Mouse (Mus musculus) heart, embryonic 11.5 days (tissue): ENCODE data around the gene Camkk1. TPM values are rescaled to one million over a fixed set of nuclear protein-coding genes. Genes with fewer than 3 reads are reported as not detected.

ENCODE experiments used
- ATAC-seq: fragments of 200-750 bp; cut with Nextera tagmentation; replicated peaks from 2 replicates; pipeline ENCODE4 v1.8.0; 2017; ENCODE audit warnings: moderate library complexity; ENCODE audit not compliant: insufficient number of reproducible peaks, low FRiP score, low TSS enrichment
- H3K27ac ChIP-seq: fragments of 300-500 bp; sonication (generic); 2 replicates; pipeline ENCODE4 v1.5.1; 2014; ENCODE audit warnings: mild to moderate bottlenecking, low read depth, low read length
- H3K27me3 ChIP-seq: fragments of 300-500 bp; sonication (generic); 2 replicates; pipeline ENCODE4 v1.6.1; 2014; ENCODE audit warnings: mild to moderate bottlenecking, low read length, mixed read lengths; ENCODE audit not compliant: control insufficient read depth, insufficient read depth
- H3K36me3 ChIP-seq: fragments of 300-500 bp; sonication (generic); 2 replicates; pipeline ENCODE4 v1.6.1; 2014; ENCODE audit warnings: mild to moderate bottlenecking, low read length, moderate library complexity, mixed read lengths; ENCODE audit not compliant: control insufficient read depth, insufficient read depth
- H3K4me1 ChIP-seq: fragments of 300-500 bp; sonication (generic); 2 replicates; pipeline ENCODE4 v1.6.1; 2014; ENCODE audit warnings: low read length; ENCODE audit not compliant: control insufficient read depth, insufficient read depth
- H3K4me2 ChIP-seq: fragments of 300-500 bp; sonication (generic); 2 replicates; pipeline ENCODE4 v1.6.1; 2014; ENCODE audit warnings: mild to moderate bottlenecking, moderate library complexity
- H3K4me3 ChIP-seq: fragments of 300-500 bp; sonication (generic); 2 replicates; pipeline ENCODE4 v1.5.1; 2014; ENCODE audit warnings: low read depth, low read length
- H3K9ac ChIP-seq: fragments of 300-500 bp; sonication (generic); 2 replicates; pipeline ENCODE4 v1.6.1; 2014; ENCODE audit warnings: mild to moderate bottlenecking, low read depth, low read length, moderate library complexity
- H3K9me3 ChIP-seq: fragments of 300-500 bp; sonication (generic); replicated peaks from 2 replicates; pipeline ENCODE4 v1.6.1; 2016; ENCODE audit warnings: low read length; ENCODE audit not compliant: control insufficient read depth
- WGBS: fragments of 180-500 bp; shearing (Covaris S2); extraction: QIAGEN DNeasy Blood & Tissue Kit; methylation state at CpG from one replicate; pipeline ENCODE4 v1.1.7; 2014; ENCODE audit not compliant: insufficient replicate concordance; 5-methylcytosine and 5-hydroxymethylcytosine counted together
- polyA plus RNA-seq: library from polyadenylated mRNA; unstranded; fragments of >200 nt; fragmentation: Nextera tagmentation; extraction: Ambion mirVana; gene quantifications from 2 replicates; pipeline ENCODE4 v1.2.1, GENCODE M21; 2014

Gene Camkk1
- polyA plus RNA-seq, 1 experiment from 2014 or later = 1.3 TPM

DNA sequence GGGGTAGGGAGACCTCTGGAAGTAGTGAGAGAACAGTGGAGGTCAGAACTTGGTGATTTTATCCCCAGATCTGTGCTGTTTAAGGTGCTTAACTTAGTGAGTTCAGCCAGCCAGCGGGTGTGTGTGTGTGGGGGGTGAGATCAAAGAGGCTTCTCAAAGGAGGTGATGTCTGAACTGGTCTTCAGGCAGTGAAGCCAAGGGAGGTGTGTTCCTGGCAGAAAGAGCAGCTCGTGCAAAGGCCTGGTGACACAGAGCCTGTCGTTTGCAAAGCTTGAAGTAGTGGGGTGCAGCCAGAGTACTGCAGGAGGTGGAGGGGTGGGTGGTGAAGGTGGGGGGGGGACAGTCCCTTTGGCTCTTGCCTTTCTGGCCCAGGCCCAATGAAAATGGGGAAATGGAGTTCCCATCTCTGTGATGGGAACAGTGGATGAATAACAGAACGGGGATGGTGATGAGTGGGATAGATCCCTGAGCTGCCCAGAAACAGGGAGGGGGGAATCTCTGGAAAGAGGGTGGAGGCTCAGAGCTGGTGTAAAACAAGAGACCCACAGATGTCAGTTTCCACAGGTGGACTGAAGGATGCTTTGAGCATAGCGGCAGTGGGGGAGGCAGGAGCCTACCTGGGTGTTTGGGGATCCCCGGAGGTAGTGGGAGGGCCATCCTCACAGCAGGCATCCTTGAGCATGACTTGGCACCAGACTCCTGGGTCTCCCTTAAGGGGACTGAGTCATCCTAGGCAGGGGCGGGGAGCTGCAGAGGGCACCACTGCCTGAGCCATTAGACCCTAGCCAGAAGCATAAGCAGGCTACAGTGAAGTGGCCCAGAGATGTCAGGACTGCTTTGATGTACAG lies 2.4 kb downstream of the Camkk1 start:
- Histone ChIP-seq H3K9me3 (no peaks in the 10 kb centered on the region), H3K4me2 (no peak overlapping the region), H3K4me3 (no peak overlapping the region), H3K36me3 (no peaks in the 10 kb centered on the region), H3K4me1 (peaks cover 22% of the 10 kb centered on the region), H3K27me3 (peaks cover 42% of the 10 kb centered on the region), H3K9ac (no peak overlapping the region), H3K27ac (no peak overlapping the region)
- ATAC-seq = no peak
- 54% methylated on average over 7 of the region's 7 CpGs for WGBS

DNA sequence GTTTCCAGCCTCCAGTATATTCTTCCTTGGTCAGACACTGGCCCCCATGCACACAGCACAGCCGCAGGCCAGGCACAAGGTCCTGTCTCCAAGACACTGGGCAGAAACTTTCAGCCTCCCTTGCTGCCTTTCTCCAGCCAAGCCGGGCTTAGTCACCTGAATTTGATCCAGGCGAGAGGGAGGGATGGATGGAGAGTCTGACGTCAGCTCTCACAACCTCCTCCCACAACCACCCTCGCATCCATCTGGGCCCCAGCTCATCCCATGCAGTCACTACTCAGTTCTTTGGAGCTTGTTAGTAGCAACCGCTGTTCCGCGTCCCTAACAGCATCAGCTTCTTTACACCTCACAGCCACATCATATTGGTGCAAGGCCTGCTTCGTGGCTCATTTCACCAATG lies 4.3 kb downstream of the Camkk1 start:
- WGBS = 54% methylated on average over 9 of the region's 9 CpGs
- Histone ChIP-seq H3K27me3 (peaks cover 35% of the 10 kb centered on the region), H3K9ac (no peak overlapping the region), H3K4me3 (no peak overlapping the region), H3K9me3 (no peaks in the 10 kb centered on the region), H3K27ac (no peak overlapping the region), H3K4me1 (peaks cover 31% of the 10 kb centered on the region), H3K4me2 (no peak overlapping the region), H3K36me3 (no peaks in the 10 kb centered on the region)
- no peak for ATAC-seq

DNA sequence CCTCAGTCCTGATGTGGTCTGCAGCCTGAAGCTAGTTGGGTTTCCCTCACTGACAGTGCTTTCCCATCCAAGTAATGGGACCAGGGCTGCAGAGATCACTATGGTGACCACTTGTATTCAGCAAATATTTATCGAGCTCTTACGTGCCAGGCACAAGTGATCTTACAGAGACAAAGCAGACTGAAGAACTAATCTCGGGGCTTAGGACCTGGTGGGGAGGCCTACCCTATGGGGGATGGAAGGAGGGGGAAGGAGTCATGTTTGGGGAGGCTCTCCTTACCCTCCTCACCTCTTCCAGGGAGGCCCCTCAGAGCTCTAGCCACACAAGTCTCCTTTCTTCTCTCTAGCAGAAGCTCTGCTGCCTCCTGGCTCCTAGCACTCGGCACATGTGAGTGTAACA lies 5.0 kb downstream of the Camkk1 start:
- Histone ChIP-seq H3K4me3 (no peak overlapping the region), H3K36me3 (no peaks in the 10 kb centered on the region), H3K27ac (no peak overlapping the region), H3K4me2 (no peak overlapping the region), H3K4me1 (peaks cover 28% of the 10 kb centered on the region), H3K9me3 (no peaks in the 10 kb centered on the region), H3K27me3 (peaks cover 31% of the 10 kb centered on the region), H3K9ac (no peak overlapping the region)
- no peak for ATAC-seq
- 59% methylated on average over 4 of the region's 4 CpGs for WGBS

DNA sequence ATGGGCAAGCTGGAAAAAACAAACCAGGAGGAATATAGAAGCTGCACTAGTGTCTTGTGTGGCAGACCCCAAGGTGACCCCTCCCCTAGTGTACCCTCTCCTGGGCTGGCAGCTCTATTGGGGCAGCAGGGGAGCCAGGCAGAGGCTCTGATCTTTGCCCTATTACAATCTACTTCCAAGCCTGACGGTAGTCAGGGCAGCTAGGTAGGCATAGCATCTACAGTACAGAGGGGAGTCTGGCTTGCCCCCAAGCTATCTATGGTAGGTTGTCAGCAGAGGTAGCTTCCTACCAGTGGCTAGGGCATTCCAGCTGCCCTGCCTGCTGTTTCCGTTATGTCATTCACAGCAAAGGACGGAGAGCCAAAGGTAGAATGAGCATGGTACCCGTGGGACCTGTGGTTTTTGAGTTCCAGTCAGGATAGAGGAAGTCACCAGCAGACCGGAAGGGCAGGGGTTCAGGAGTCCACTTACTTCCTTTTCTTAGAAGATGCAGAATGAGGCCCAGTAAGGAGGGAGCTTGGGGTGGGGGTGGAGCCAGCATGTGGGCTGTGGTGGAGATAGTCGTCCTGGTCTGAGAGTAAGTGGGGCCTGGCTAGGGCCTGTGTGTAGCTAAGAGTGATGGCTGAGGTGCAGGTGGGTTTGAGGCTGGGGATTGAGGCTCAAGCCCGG lies 5.6 kb downstream of the Camkk1 start:
- H3K4me3 ChIP-seq = no peak overlapping the region
- peak overlapping the region; percentile 6; the same call in 1 of the 2 replicates for H3K4me2 ChIP-seq
- no peak overlapping the region for H3K9ac ChIP-seq
- 0 out of 2 replicates have a peak, but pooled peaks have one; percentile 25 for ATAC-seq
- no peaks in the 10 kb centered on the region for H3K36me3 ChIP-seq
- WGBS = 55% methylated on average over 7 of the region's 7 CpGs
- H3K9me3 ChIP-seq = no peaks in the 10 kb centered on the region
- H3K4me1 ChIP-seq = peaks cover 28% of the 10 kb centered on the region
- H3K27ac ChIP-seq = no peak overlapping the region
- peaks cover 27% of the 10 kb centered on the region for H3K27me3 ChIP-seq

DNA sequence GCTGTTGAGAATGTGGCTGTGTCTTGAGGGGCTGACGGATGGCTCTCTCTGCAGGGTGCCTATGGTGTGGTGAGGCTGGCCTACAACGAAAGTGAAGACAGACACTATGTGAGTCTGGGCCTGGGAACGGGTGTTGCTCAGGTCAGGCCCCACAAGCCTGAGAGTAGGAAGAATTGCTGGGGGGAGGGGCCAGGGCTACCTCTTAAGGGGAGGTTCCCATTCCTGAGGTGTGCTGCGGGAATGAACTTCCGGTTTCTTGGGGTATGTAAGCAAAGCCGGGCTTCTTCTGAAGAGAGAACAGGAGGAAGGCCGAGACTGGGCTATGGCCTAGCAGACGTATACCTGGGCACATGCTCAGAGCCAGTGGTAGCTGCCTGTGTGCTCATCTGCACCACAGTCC lies 8.2 kb downstream of the Camkk1 start:
- H3K27ac ChIP-seq = no peak overlapping the region

GRCm38 (mm10) chr11:73030821-73031498 lies 12.2 kb downstream of the Camkk1 start:
- Histone ChIP-seq H3K9me3 (no peaks in the 10 kb centered on the region), H3K4me3 (peak overlapping the region; percentile 11), H3K4me1 (peaks cover 10% of the 10 kb centered on the region), H3K4me2 (peak overlapping the region; percentile 67), H3K9ac (peak overlapping the region; percentile 29; the same call in 1 of the 2 replicates), H3K27ac (no peak overlapping the region), H3K36me3 (no peaks in the 10 kb centered on the region), H3K27me3 (peaks cover 3% of the 10 kb centered on the region; the same call in 1 of the 2 replicates)
- peak; percentile 84 for ATAC-seq
- 24% methylated on average over 20 of the region's 20 CpGs for WGBS

More for the DNA sequence above, 8.2 kb downstream of the Camkk1 start:
- WGBS = 36% methylated on average over 8 of the region's 8 CpGs
- Histone ChIP-seq H3K4me3 (no peak overlapping the region), H3K4me2 (no peak overlapping the region), H3K36me3 (no peaks in the 10 kb centered on the region), H3K9ac (no peak overlapping the region), H3K9me3 (no peaks in the 10 kb centered on the region), H3K4me1 (peaks cover 25% of the 10 kb centered on the region), H3K27me3 (peaks cover 3% of the 10 kb centered on the region; the same call in 1 of the 2 replicates)
- ATAC-seq = no peak

DNA sequence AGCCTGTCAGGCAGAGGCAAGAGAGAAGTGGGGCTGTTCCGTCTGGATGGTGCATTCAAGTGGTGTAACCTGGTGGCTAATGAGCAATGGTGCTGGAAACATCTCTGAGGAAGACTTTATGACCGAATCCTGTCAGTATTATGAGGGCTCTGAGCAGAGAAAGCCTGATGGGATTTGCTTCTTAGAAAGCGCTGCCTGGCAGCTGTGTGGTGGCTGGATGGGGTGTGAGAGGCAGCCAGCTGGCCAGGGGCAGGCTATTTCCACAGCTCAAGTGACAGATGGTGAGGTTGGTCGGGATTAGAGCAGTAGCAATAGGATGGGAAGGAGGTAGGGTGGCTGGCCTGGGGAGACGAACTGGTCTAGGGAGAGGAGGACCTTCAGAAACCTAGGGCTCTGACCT lies 12.7 kb downstream of the Camkk1 start:
- H3K4me3 ChIP-seq = no peak overlapping the region
- no peak overlapping the region for H3K27ac ChIP-seq
- WGBS = 73% methylated on average over 5 of the region's 5 CpGs
- no peaks in the 10 kb centered on the region for H3K36me3 ChIP-seq
- H3K4me2 ChIP-seq = peak overlapping the region; percentile 67
- no peaks in the 10 kb centered on the region for H3K9me3 ChIP-seq
- H3K4me1 ChIP-seq = peaks cover 13% of the 10 kb centered on the region
- no peak for ATAC-seq
- H3K27me3 ChIP-seq = peaks cover 3% of the 10 kb centered on the region; the same call in 1 of the 2 replicates
- no peak overlapping the region; the same call in 1 of the 2 replicates for H3K9ac ChIP-seq

DNA sequence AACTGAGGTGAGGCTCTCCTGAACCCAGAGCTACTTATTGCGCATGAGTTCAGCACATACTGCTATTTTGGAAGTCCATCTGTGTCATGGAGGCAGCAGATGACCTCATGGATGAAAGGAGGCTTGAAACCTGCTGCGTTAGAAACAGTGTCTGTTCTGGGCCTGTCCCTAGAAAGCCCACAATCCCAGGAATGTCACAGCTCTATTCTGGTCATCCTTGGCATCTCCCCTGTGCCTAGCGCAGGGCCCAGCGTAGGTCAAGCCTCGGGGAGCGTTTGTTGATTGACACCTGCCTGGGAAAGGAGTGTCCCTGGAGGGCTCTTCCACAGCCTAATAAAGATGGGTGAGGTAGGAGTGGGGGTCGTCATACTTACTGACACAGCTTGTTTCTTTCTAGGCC lies 17.3 kb downstream of the Camkk1 start:
- WGBS = 56% methylated on average over 7 of the region's 7 CpGs
- Histone ChIP-seq H3K27me3 (peaks cover 3% of the 10 kb centered on the region; the same call in 1 of the 2 replicates), H3K4me2 (no peak overlapping the region), H3K27ac (no peak overlapping the region), H3K36me3 (no peaks in the 10 kb centered on the region), H3K4me3 (no peak overlapping the region), H3K9ac (no peak overlapping the region), H3K4me1 (peaks cover 13% of the 10 kb centered on the region; the same call in 1 of the 2 replicates), H3K9me3 (no peaks in the 10 kb centered on the region)
- ATAC-seq = no peak
